Mouse (Mus musculus) frontal cortex, adult 2 months (tissue): ENCODE data around the gene Mcl1. TPM values are rescaled to one million over a fixed set of nuclear protein-coding genes. Genes with fewer than 3 reads are reported as not detected.
"Not testable (repeated sequence)": the region's sequence is repeated elsewhere in the genome, so short reads cannot be mapped to it uniquely, and the experiment has no call there.

Experiments
- DNase-seq, 2 experiments: peaks; one replicate each; pipeline ENCODE4 v3.0.0; 2022; ENCODE audit warnings: low spot score in 1 of 2; ENCODE audit errors: extremely low spot score in 1 of 2
- polyA plus RNA-seq: library from polyadenylated mRNA; depleted of rRNA; stranded (reverse); fragments of >200 nt; gene quantifications from 2 replicates; pipeline ENCODE4 v1.2.3, GENCODE M21; 2012; rRNA removed

Gene Mcl1
- polyA plus RNA-seq = 43.3 and 47.0 TPM in 2 replicates

GRCm38 (mm10) chr3:95658236-95658867 lies at the start of gene Mcl1:
Gene Mcl1, plus strand, starts transcription at chr3:95658788.
- peak; percentile 85 to 93 for DNase-seq

GRCm38 (mm10) chr3:95609195-95609594 lies 49.4 kb upstream of the Mcl1 start:
- no peak for DNase-seq

GRCm38 (mm10) chr3:95613996-95614395 lies 44.6 kb upstream of the Mcl1 start:
- no peak for DNase-seq

GRCm38 (mm10) chr3:95618511-95618910 lies 40.1 kb upstream of the Mcl1 start:
- DNase-seq = no peak

GRCm38 (mm10) chr3:95621241-95621640 lies 37.3 kb upstream of the Mcl1 start:
- DNase-seq = no peak

- DNase-seq = not testable (repeated sequence)
These were observed 36.2 kb upstream of the Mcl1 start for GRCm38 (mm10) chr3:95622421-95622820.

- DNase-seq = no peak
These were observed 35.0 kb upstream of the Mcl1 start for GRCm38 (mm10) chr3:95623551-95623950.

GRCm38 (mm10) chr3:95623991-95624515 lies 34.5 kb upstream of the Mcl1 start:
- DNase-seq = not testable (repeated sequence)

- DNase-seq = peak; percentile 99 to 100
These were observed 33.7 kb upstream of the Mcl1 start, which contains the start of gene Ensa for GRCm38 (mm10) chr3:95624628-95625503. Gene Ensa, plus strand, starts transcription at chr3:95624993.

GRCm38 (mm10) chr3:95627763-95628162 lies 30.8 kb upstream of the Mcl1 start:
- peak; percentile 85 to 88 for DNase-seq

GRCm38 (mm10) chr3:95629755-95630154 lies 28.8 kb upstream of the Mcl1 start:
- DNase-seq = peak; percentile 75 to 85

GRCm38 (mm10) chr3:95630856-95631255 lies 27.7 kb upstream of the Mcl1 start:
- DNase-seq = no peak

GRCm38 (mm10) chr3:95631304-95631703 lies 27.3 kb upstream of the Mcl1 start:
- no peak for DNase-seq

GRCm38 (mm10) chr3:95632648-95633588 lies 25.7 kb upstream of the Mcl1 start:
- DNase-seq = no peak

GRCm38 (mm10) chr3:95635636-95636035 lies 23.0 kb upstream of the Mcl1 start:
- DNase-seq = no peak

- DNase-seq = no peak
These were observed 22.5 kb upstream of the Mcl1 start for GRCm38 (mm10) chr3:95636072-95636471.

- no peak for DNase-seq
These were observed 18.9 kb upstream of the Mcl1 start for GRCm38 (mm10) chr3:95639694-95640093.

- no peak for DNase-seq
These were observed 15.5 kb upstream of the Mcl1 start for GRCm38 (mm10) chr3:95643097-95643496.

- DNase-seq = no peak
These were observed 13.0 kb upstream of the Mcl1 start for GRCm38 (mm10) chr3:95645313-95646235.
